Mouse (Mus musculus): Measurements from ENCODE around the gene Mast3.

DNA sequence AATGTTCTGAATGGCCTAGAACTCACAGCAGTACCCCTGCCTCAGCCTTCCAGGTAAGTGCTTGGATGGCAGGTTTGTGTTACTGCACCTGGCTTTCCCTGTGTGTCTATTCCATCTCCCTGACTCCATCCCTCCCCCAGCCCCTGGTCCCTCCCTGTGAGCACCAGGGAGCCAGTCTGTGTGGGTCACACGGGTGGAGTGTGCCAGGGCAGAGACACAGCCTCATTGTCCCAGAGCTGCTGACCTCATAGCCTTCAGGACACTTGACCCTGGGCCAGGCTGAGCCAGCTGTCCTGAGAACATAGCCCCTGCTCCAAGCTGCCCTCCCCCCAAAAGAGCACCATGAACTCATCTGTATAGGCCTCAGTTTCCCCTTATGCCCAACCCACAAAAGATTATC, 2.5 kb upstream of the Mast3 start:
- no peak for TF ChIP-seq GATA1 (IDR thresholded peaks at IDR 0.05; ENCODE audit: borderline replicate concordance, low read length)
- TF ChIP-seq FLI1 (IDR thresholded peaks at IDR 0.05; ENCODE audit: low read length), result no peak

Measured in megakaryocyte, embryonic 14.5 days (primary cell).